Mouse (Mus musculus): Measurements from ENCODE around the gene Olfr1426.
"Not testable (repeated sequence)": the region's sequence is repeated elsewhere in the genome, so short reads cannot be mapped to it uniquely, and the experiment has no call there.

Gene Olfr1426

GRCm38 (mm10) chr19:12091913-12092312 is at the start of gene Olfr1426:
Gene Olfr1426 (minus strand): TSS chr19:12092013.
- DNase-seq (ENCODE audit: low spot score) = no peak

- DNase-seq (ENCODE audit: low spot score) = no peak
Observed at GRCm38 (mm10) chr19:12134289-12134688, 42.5 kb upstream of the Olfr1426 start.

- no peak for DNase-seq (ENCODE audit: low spot score)
Observed at GRCm38 (mm10) chr19:12123103-12123502, 31.3 kb upstream of the Olfr1426 start, which contains the start of gene Olfr76. Gene Olfr76 (minus strand): TSS chr19:12123203.

- no peak for DNase-seq (ENCODE audit: low spot score)
Observed at GRCm38 (mm10) chr19:12116464-12116863, 24.7 kb upstream of the Olfr1426 start.

- DNase-seq (ENCODE audit: low spot score) = no peak
Observed at GRCm38 (mm10) chr19:12115797-12116196, 24.0 kb upstream of the Olfr1426 start, which contains the start of gene Olfr1428. Gene Olfr1428 (minus strand): TSS chr19:12115897.

GRCm38 (mm10) chr19:12113807-12114206 is 22.0 kb upstream of the Olfr1426 start:
- DNase-seq (ENCODE audit: low spot score) = no peak

GRCm38 (mm10) chr19:12104541-12104940 is 12.7 kb upstream of the Olfr1426 start:
- DNase-seq (ENCODE audit: low spot score) = no peak

GRCm38 (mm10) chr19:12103234-12103633 is 11.4 kb upstream of the Olfr1426 start, which contains the start of gene Olfr1427:
Gene Olfr1427 (minus strand): TSS chr19:12103334.
- DNase-seq (ENCODE audit: low spot score) = no peak

- not testable (repeated sequence) for DNase-seq (ENCODE audit: low spot score)
Observed at GRCm38 (mm10) chr19:12077631-12078030, 14.2 kb downstream of the Olfr1426 start, which contains the start of gene Olfr1425. Gene Olfr1425 (minus strand): TSS chr19:12077731.

- not testable (repeated sequence) for DNase-seq (ENCODE audit: low spot score)
Observed at GRCm38 (mm10) chr19:12069546-12069945, 22.3 kb downstream of the Olfr1426 start.

- not testable (repeated sequence) for DNase-seq (ENCODE audit: low spot score)
Observed at GRCm38 (mm10) chr19:12067806-12068205, 24.0 kb downstream of the Olfr1426 start.

- DNase-seq (ENCODE audit: low spot score) = not testable (repeated sequence)
Observed at GRCm38 (mm10) chr19:12062582-12062981, 29.2 kb downstream of the Olfr1426 start, which contains the start of gene Olfr1424. Gene Olfr1424 (minus strand): TSS chr19:12062682.

- no peak for DNase-seq (ENCODE audit: low spot score)
Observed at GRCm38 (mm10) chr19:12043163-12043562, 48.6 kb downstream of the Olfr1426 start.

GRCm38 (mm10) chr19:12041217-12041616 is 50.6 kb downstream of the Olfr1426 start, which contains the start of gene Olfr1423:
Gene Olfr1423 (minus strand): TSS chr19:12041317.
- DNase-seq (ENCODE audit: low spot score) = no peak

- DNase-seq (ENCODE audit: low spot score) = no peak
Observed at GRCm38 (mm10) chr19:12037727-12038126, 54.1 kb downstream of the Olfr1426 start.

Measured in ovary, postnatal 10 days (tissue).